Mouse (Mus musculus): ENCODE measurements around the gene Defb19. TPM values are rescaled to one million over a fixed set of nuclear protein-coding genes. Genes with fewer than 3 reads are reported as not detected.

Defb19 gene
- total RNA-seq (2023): not detected in 4 replicates

DNA sequence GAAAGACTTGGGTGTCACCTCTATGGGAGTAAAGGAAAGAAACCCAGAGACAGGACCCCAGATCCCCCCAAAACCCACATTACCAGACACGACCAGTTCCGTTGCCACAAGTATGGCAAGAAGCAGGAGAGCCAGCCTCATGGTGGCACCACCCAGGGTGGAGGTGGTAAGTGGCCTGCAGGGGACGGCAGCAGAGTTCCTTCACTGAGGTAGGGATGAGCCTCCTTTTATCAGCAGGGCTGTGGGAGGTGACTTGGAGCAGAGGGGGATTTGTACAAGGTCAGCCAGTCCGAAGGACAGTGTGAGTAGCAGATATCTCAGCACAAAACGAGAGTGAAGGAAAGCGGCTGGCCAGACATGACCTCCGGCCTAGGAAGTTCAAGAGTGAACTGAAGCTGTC is at the start of gene Defb19:
Gene Defb19 (minus strand): TSS at position 206 of the 400 bp plus-strand sequence.

DNA sequence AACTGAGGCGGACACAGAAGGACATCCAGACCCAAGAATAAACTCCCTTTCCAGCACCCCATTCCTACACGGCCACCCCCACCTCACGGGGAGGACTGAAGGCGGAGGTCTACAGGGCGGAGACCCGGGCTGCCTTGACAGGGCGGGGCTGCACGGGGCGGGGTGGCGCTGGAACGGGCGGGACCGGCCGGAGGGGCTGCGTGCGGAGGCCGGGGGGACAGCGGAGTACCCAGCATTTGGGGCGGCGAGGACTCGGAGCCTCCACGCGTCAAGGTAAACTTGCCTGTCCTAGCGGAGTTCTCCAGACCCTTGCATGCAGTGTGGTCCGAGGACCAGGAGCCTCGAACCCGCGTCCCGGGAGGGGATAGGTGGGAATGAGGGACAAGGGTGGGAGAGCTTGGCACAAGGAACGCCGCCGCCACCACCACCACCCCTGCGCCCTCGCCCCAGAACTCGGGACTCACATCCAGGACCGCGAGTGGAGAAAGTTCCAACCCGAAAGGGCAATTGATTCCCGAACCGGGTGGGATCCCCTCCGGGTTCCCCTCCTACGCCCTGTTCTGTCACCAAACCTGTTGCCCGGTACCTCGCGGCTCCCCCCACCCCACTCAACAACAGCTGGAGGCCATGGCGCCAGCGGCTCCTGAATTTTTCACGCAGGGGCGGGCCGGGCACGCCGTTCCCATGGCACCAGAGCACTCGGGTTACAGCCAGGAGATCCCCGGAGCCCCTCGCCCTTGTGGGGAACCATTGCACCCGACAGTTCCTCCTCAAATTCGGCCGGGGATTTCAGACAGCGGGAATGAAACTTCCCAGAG is 46.9 kb upstream of the Defb19 start, which contains the start of gene Rem1:
Gene Rem1 (plus strand): TSS at position 178 of the 818 bp plus-strand sequence.

DNA sequence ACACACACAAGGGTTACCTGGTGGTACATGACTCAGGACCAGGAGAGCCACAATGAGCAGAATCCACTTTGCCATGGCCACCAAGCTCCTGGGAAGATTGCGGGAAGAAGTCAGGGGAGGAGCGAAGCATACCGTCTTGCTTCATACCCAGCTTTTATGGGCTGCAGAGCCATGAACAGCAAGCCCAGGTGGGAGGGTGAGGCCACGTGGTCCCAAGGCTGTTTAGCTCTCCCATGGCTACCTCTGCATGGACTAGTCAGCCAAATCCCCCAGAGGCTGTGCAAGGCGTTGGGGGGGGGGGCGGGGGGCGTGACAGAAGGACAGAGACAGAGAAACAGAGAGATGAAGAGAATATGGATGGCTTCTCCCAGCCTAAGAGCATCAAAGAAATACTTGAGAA is 42.8 kb upstream of the Defb19 start, which contains the start of gene Defb25:
Gene Defb25 (minus strand): TSS at position 101 of the 400 bp plus-strand sequence.

DNA sequence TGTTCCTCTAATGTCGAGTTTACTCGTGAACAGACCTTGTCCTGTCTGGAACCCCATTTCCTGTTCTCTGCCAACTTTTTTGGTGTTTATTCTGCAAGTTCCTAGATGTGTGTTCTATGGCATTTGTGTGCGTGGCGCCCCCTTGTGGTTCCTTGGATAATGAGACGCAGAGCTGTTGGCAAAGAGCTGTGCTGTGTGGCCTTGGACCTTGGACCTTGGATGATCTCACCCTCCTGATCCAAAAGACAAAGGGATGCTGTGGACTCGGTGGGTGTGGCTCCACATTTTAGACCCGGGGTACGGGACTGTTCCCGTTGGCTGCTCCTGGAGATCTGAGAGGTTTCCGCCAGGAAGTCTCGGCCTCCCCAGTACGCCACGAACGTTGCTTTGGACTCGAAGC is 23.9 kb upstream of the Defb19 start, which contains the start of gene Defb36:
Gene Defb36 (plus strand): TSS at position 271 of the 400 bp plus-strand sequence.

DNA sequence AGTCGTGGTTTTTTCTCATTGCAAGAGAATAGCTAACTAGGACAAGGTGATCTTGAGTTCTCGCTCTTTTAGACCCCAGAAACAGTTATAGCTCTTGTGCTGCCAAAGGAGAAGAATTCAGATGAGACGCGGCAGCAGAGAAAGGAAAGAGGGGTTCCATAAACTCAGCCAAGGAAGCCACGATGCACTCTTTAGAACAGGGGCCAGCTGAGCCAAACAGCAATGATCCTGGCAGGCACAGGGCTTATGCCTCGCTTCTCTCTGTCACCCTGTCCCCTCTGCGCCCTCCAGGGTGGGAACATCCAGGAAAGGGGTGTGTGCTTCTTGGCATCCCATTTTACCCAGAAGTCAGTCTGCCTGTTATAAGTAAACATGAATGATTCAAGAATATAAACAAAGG is 19.2 kb upstream of the Defb19 start, which contains the start of gene Defb45:
Gene Defb45 (minus strand): TSS at position 101 of the 400 bp plus-strand sequence.

DNA sequence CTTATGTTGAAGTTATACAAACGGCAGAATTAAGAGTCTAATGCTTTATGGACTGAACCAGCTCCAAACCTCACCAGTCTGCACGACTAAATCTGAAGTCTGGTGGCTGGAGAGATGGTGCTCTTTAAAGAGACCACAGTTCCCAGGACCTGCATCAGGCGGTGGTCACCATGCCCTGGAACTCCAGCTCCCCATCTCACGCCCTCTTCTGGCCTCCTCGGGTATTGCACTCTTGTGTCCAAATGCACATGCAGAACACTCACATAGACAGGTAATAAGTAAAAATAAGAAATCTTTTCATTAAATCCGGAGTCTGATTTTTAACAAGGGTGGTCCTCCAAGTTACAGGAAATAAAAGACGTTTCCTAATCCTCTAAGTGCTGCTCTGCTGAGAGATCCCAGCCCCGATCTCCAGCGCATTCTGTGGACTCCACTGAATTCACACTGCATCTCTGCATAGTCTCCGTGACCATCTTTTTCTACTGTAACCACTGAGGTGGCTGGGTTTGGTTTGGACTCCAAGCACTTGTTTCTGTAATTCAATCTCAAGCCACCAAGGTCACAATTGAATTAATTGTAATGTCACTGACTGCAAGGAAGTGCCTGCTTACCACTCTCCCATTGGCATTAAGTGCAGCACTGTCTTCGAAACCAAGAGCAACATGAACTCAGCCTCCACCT is 7.9 kb downstream of the Defb19 start, which contains the start of gene Defb21:
Gene Defb21 (plus strand): TSS at position 631 of the 681 bp plus-strand sequence.

DNA sequence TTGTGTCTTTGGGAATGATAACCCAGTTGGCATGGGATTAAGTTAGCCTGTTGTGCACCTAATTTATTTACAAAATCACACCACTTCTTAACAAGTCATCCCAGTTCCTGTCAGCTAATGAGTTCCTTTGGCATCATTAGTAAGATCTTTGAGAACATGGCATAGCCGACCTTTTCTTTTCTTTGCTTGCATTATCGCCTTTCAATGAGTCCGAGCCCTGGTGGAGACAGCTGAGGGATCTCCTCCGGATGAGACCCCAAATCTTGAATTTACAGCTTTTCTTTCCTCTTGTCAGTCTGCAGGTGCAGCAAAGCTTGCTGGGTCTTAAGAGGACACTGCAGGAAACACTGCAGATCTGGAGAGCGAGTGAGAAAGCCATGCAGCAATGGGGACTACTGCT is 11.1 kb downstream of the Defb19 start, which contains the start of gene Gm17416:
Gene Gm17416 (plus strand): TSS at position 301 of the 400 bp plus-strand sequence.

DNA sequence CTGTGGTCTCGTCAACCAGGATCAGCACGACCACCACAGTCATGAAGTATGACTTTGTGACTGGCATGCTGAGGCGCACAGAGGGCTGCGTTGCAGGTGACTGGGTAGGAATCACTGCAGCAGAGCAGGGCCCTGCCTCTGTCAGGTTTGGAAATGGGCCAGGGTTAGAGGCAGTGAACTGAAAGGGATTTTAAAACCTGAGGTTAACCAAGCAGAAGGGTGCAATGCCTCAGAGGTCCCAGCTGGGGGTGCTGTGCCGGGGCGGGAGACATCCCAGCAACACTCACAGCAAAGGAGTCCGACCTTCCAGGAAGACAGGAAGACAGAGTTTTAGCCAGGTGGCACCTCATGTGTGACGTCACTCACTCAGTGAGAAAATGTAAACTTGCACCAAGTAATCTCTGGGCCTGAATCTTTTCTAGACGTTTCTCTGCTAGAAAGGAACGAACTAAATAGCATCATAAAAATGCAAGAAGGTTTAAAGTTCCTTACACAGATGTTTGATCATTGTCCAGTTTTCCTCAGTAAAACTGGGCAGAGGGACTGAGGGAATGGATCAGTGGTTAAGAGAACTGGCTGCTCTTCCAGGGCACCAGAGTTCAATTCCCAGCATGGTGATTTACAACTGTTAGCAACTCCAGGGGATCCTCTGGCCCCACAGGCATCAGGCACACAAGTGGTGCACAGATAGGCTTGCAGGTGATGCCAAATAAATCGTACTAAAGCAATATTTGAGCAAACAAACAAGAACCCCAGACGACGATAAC is 40.0 kb downstream of the Defb19 start, which contains the start of gene Defb29:
Gene Defb29 (minus strand): TSS at position 155 of the 767 bp plus-strand sequence.

Other genes with a start within 250 kb of the Defb19 start
- 177 to 215 TPM (median 195 TPM) in 4 replicates for gene Rbck1, start 247.7 kb downstream of the Defb19 start, total RNA-seq (2023)
- gene Trib3, start 236.3 kb downstream of the Defb19 start, total RNA-seq (2023): 2.8 to 7.2 TPM (median 4.1 TPM) in 4 replicates
- gene Nrsn2, start 203.7 kb downstream of the Defb19 start, total RNA-seq (2023): not detected in 4 replicates
- 1.8 to 3.3 TPM (median 2.6 TPM) in 4 replicates for gene Sox12, start 182.2 kb downstream of the Defb19 start, total RNA-seq (2023)
- gene Zcchc3, start 165.3 kb downstream of the Defb19 start, total RNA-seq (2023): 2.9 to 3.5 TPM (median 3.2 TPM) in 4 replicates
- gene 6820408C15Rik, start 164.7 kb downstream of the Defb19 start, total RNA-seq (2023): 0.53 to 1.5 TPM in 2 of 4 replicates, not detected in the others
- gene Defb23, start 115.7 kb downstream of the Defb19 start, total RNA-seq (2023): not detected in 4 replicates
- not detected in 4 replicates for gene Defb20, start 103.2 kb downstream of the Defb19 start, total RNA-seq (2023)
- not detected in 4 replicates for gene Defb22, start 90.2 kb downstream of the Defb19 start, total RNA-seq (2023)
- not detected in 4 replicates for gene Defb26, start 68.6 kb downstream of the Defb19 start, total RNA-seq (2023)
- not detected in 4 replicates for gene Defb28, start 62.1 kb downstream of the Defb19 start, total RNA-seq (2023)
- not detected in 4 replicates for gene Defb29, start 40.2 kb downstream of the Defb19 start, total RNA-seq (2023)
- not detected in 4 replicates for gene Gm17416, start 11.0 kb downstream of the Defb19 start, total RNA-seq (2023)
- not detected in 4 replicates for gene Defb21, start 7.6 kb downstream of the Defb19 start, total RNA-seq (2023)
- gene Defb45, start 19.1 kb upstream of the Defb19 start, total RNA-seq (2023): not detected in 4 replicates
- gene Defb36, start 24.0 kb upstream of the Defb19 start, total RNA-seq (2023): not detected in 4 replicates
- not detected in 4 replicates for gene Defb25, start 42.7 kb upstream of the Defb19 start, total RNA-seq (2023)
- gene Rem1, start 46.6 kb upstream of the Defb19 start, total RNA-seq (2023): not detected in 4 replicates
- 91.4 to 102 TPM (median 99.1 TPM) in 4 replicates for gene H13, start 89.1 kb upstream of the Defb19 start, total RNA-seq (2023)
- gene Mcts2, start 106.7 kb upstream of the Defb19 start, total RNA-seq (2023): 19.7 to 26.7 TPM (median 21.4 TPM) in 4 replicates
- gene Id1, start 155.9 kb upstream of the Defb19 start, total RNA-seq (2023): 0.81 to 2.2 TPM in 2 of 4 replicates, not detected in the others
- not detected in 4 replicates for gene Cox4i2, start 173.9 kb upstream of the Defb19 start, total RNA-seq (2023)

All from B cell, adult 62 days (primary cell).